In the genomic region with DNA sequence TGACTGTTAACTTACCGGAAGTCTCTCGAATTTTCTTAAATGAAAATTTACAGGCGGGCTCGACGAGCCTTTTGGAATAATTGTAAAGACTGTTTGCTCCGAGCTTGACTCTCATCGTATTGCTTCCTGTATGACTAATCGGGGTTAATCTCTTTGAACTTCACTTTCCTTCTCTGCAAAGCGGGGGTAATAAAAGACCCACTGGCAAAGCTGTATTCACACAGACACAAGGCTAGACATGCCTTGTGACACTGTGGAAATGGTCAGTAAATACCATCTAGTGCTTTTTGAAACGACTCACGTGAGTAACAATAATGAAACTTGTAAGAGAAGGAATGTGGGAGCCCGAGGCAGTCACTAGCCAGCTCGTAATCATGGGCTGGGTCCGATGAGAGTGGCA, we compare ENCODE assay signal across 23 mouse cellular contexts. TPM values are rescaled to one million over a fixed set of nuclear protein-coding genes. Genes with fewer than 3 reads are reported as not detected.
DNase-seq lines count a peak whose midpoint lies in the region; ATAC-seq and TF ChIP-seq lines count a peak whose summit lies in the region.
"Had no signal": no experiment of that assay in that cellular context is flagged by ENCODE, and none has a peak within 500 bp of the region (broad histone marks: within the 10 kb centered on the region; RNA-seq: fewer than 3 reads in every experiment).

No protein-coding gene starts in this region.

- DNase-seq in kidney, postnatal 0 days (ENCODE audit: low spot score): peak; percentile 35
- peak; percentile 30 for DNase-seq in embryonic facial prominence, embryonic 11.5 days (ENCODE audit: low spot score)
- no peak for DNase-seq in forebrain, embryonic 10.5 days (ENCODE audit: extremely low spot score, low spot score)
- DNase-seq in layer of hippocampus, postnatal 25 days (ENCODE audit: extremely low spot score in 1 of 2, low spot score in 1 of 2): no peak
- DNase-seq in liver: no peak
- DNase-seq: B cell, adult 2 months; cerebellum, adult 11-12 months; cerebellum, postnatal 10 days; gastrocnemius, postnatal 10 days; heart, adult 11 months; heart, postnatal 14 days; kidney, postnatal 4 days; liver, embryonic 13.5 days; lung, adult 2 months; lung, postnatal 14 days; right cerebral cortex, adult 18-20 months had no signal

- no peak for ATAC-seq in kidney, postnatal 0 days (replicated peaks; ENCODE audit: low FRiP score, low read depth)
- no peak for ATAC-seq in kidney, embryonic 15.5 days (replicated peaks; ENCODE audit: low FRiP score)
- no peak for ATAC-seq in embryonic facial prominence, embryonic 11.5 days (replicated peaks; ENCODE audit: insufficient number of reproducible peaks, low FRiP score, low TSS enrichment, low read depth)
- ATAC-seq in intestine, postnatal 0 days: peak; percentile 75
- ATAC-seq: activated CD4-positive, CD25-positive, alpha-beta regulatory T cell, adult 4 months; midbrain, embryonic 13.5 days had no signal

- no peaks in the 10 kb centered on the region for H3K4me1 ChIP-seq in kidney, postnatal 0 days (replicated peaks; ENCODE audit: insufficient read depth, low read length)
- H3K4me1 ChIP-seq in kidney, embryonic 15.5 days: no peaks in the 10 kb centered on the region
- H3K4me1 ChIP-seq in embryonic facial prominence, embryonic 11.5 days (ENCODE audit: control insufficient read depth, insufficient read depth, low read length): no peaks in the 10 kb centered on the region
- no peaks in the 10 kb centered on the region; the same call in 1 of the 2 replicates for H3K4me1 ChIP-seq in intestine, postnatal 0 days (replicated peaks; ENCODE audit: control insufficient read depth, insufficient read depth, low read length)
- peaks cover 8% of the 10 kb centered on the region; the same call in 1 of the 2 replicates for H3K4me1 ChIP-seq in forebrain, embryonic 10.5 days
- H3K4me1 ChIP-seq: limb, embryonic 13.5 days; liver, embryonic 13.5 days had no signal

- H3K79me2 ChIP-seq in C2C12 (ENCODE audit: control insufficient read depth, insufficient read depth): peaks cover 9% of the 10 kb centered on the region

- H3K27me3 ChIP-seq in kidney, postnatal 0 days (ENCODE audit: insufficient read depth, low read length): no peaks in the 10 kb centered on the region
- no peaks in the 10 kb centered on the region for H3K27me3 ChIP-seq in kidney, embryonic 15.5 days
- no peaks in the 10 kb centered on the region for H3K27me3 ChIP-seq in C2C12 (ENCODE audit: control insufficient read depth, insufficient read depth, insufficient read length)
- H3K27me3 ChIP-seq in embryonic facial prominence, embryonic 11.5 days (ENCODE audit: control insufficient read depth, insufficient read depth, low read length): no peaks in the 10 kb centered on the region
- H3K27me3 ChIP-seq in intestine, postnatal 0 days (replicated peaks; ENCODE audit: control insufficient read depth, insufficient read depth, low read length): no peaks in the 10 kb centered on the region
- no peaks in the 10 kb centered on the region for H3K27me3 ChIP-seq in forebrain, embryonic 10.5 days (ENCODE audit: poor library complexity, severe bottlenecking)
- H3K27me3 ChIP-seq: heart, embryonic 13.5 days; limb, embryonic 13.5 days; liver, embryonic 13.5 days; midbrain, embryonic 13.5 days had no signal

- H3K36me3 ChIP-seq in kidney, postnatal 0 days (ENCODE audit: insufficient read depth, low read length): no peaks in the 10 kb centered on the region
- no peaks in the 10 kb centered on the region for H3K36me3 ChIP-seq in kidney, embryonic 15.5 days
- H3K36me3 ChIP-seq in C2C12 (ENCODE audit: control insufficient read depth, insufficient read depth): no peaks in the 10 kb centered on the region
- H3K36me3 ChIP-seq in embryonic facial prominence, embryonic 11.5 days (replicated peaks; ENCODE audit: control insufficient read depth, insufficient read depth, low read depth, low read length): no peaks in the 10 kb centered on the region
- 0 out of 2 replicates have a peak, but pooled peaks cover 5% of the 10 kb centered on the region for H3K36me3 ChIP-seq in intestine, postnatal 0 days (ENCODE audit: control insufficient read depth, insufficient read depth)
- H3K36me3 ChIP-seq in forebrain, embryonic 10.5 days (replicated peaks): peaks cover 13% of the 10 kb centered on the region
- H3K36me3 ChIP-seq: liver, embryonic 13.5 days had no signal

- no peak overlapping the region for H3K9ac ChIP-seq in kidney, postnatal 0 days (ENCODE audit: low read depth, low read length)
- no peak overlapping the region for H3K9ac ChIP-seq in kidney, embryonic 15.5 days
- no peak overlapping the region for H3K9ac ChIP-seq in embryonic facial prominence, embryonic 11.5 days (replicated peaks; ENCODE audit: low read length)
- H3K9ac ChIP-seq in intestine, postnatal 0 days (ENCODE audit: low read depth, low read length): no peak overlapping the region
- H3K9ac ChIP-seq: heart, embryonic 13.5 days; limb, embryonic 13.5 days; liver, embryonic 13.5 days; midbrain, embryonic 13.5 days had no signal

- H3K79me3 ChIP-seq in C2C12 (ENCODE audit: low read depth): no peaks in the 10 kb centered on the region

- no peaks in the 10 kb centered on the region for H3K9me3 ChIP-seq in kidney, postnatal 0 days (replicated peaks; ENCODE audit: low read length)
- no peaks in the 10 kb centered on the region for H3K9me3 ChIP-seq in kidney, embryonic 15.5 days (replicated peaks)
- H3K9me3 ChIP-seq in embryonic facial prominence, embryonic 11.5 days (replicated peaks; ENCODE audit: control insufficient read depth, low read length): no peaks in the 10 kb centered on the region
- H3K9me3 ChIP-seq in intestine, postnatal 0 days (ENCODE audit: control insufficient read depth): no peaks in the 10 kb centered on the region
- H3K9me3 ChIP-seq in forebrain, embryonic 10.5 days: no peaks in the 10 kb centered on the region
- H3K9me3 ChIP-seq: heart, embryonic 13.5 days; limb, embryonic 13.5 days; liver, embryonic 13.5 days; midbrain, embryonic 13.5 days had no signal

- TF ChIP-seq CTCF in kidney, postnatal 0 days (IDR thresholded peaks at IDR 0.05; ENCODE audit: low read depth): no peak
- TF ChIP-seq CTCF in C2C12 (IDR thresholded peaks at IDR 0.05; ENCODE audit: control insufficient read depth, insufficient read depth, insufficient read length): no peak
- TF ChIP-seq CTCF in intestine, postnatal 0 days (IDR thresholded peaks at IDR 0.05; ENCODE audit: low read depth): no peak

- WGBS in kidney, postnatal 0 days: 50% methylated on average over 14 of the region's 14 CpGs
- WGBS in kidney, embryonic 15.5 days: 61% methylated on average over 14 of the region's 14 CpGs
- 51% methylated on average over 14 of the region's 14 CpGs for WGBS in embryonic facial prominence, embryonic 11.5 days
- 25% methylated on average over 14 of the region's 14 CpGs for WGBS in intestine, postnatal 0 days
- WGBS in forebrain, embryonic 10.5 days: 81% methylated on average over 14 of the region's 14 CpGs

- H3K4me3 ChIP-seq in kidney, postnatal 0 days (replicated peaks; ENCODE audit: low read depth, low read length): no peak overlapping the region
- no peak overlapping the region for H3K4me3 ChIP-seq in kidney, embryonic 15.5 days (replicated peaks)
- peak overlapping the region; percentile 3 for H3K4me3 ChIP-seq in C2C12 (ENCODE audit: insufficient read depth, poor library complexity, severe bottlenecking)
- no peak overlapping the region for H3K4me3 ChIP-seq in embryonic facial prominence, embryonic 11.5 days (ENCODE audit: low read depth, low read length)
- no peak overlapping the region for H3K4me3 ChIP-seq in intestine, postnatal 0 days (ENCODE audit: low read depth, low read length)
- no peak overlapping the region for H3K4me3 ChIP-seq in forebrain, embryonic 10.5 days
- H3K4me3 ChIP-seq: heart, embryonic 13.5 days; limb, embryonic 13.5 days; liver, embryonic 13.5 days; midbrain, embryonic 13.5 days had no signal

- H3K4me2 ChIP-seq in kidney, postnatal 0 days (ENCODE audit: low read length): no peak overlapping the region
- H3K4me2 ChIP-seq in kidney, embryonic 15.5 days: no peak overlapping the region
- no peak overlapping the region for H3K4me2 ChIP-seq in embryonic facial prominence, embryonic 11.5 days (ENCODE audit: low read depth, low read length)
- peak overlapping the region; percentile 4; the same call in 1 of the 2 replicates for H3K4me2 ChIP-seq in intestine, postnatal 0 days (replicated peaks; ENCODE audit: low read depth)
- H3K4me2 ChIP-seq: heart, embryonic 13.5 days; limb, embryonic 13.5 days; liver, embryonic 13.5 days; midbrain, embryonic 13.5 days had no signal

- H3ac ChIP-seq in C2C12 (ENCODE audit: control insufficient read depth, insufficient read length, low read depth): peak overlapping the region; percentile 59

- no peak overlapping the region; the same call in 1 of the 2 replicates for H3K27ac ChIP-seq in kidney, postnatal 0 days
- H3K27ac ChIP-seq in kidney, embryonic 15.5 days: no peak overlapping the region
- no peak overlapping the region for H3K27ac ChIP-seq in embryonic facial prominence, embryonic 11.5 days (replicated peaks; ENCODE audit: low read depth, low read length)
- H3K27ac ChIP-seq in intestine, postnatal 0 days (ENCODE audit: low read depth, low read length): 0 out of 2 replicates have a peak overlapping the region, but pooled peaks have one; percentile 5
- H3K27ac ChIP-seq in forebrain, embryonic 10.5 days: no peak overlapping the region
- H3K27ac ChIP-seq: heart, embryonic 13.5 days; limb, embryonic 13.5 days; liver, embryonic 13.5 days; midbrain, embryonic 13.5 days had no signal

TF ChIP-seq in C2C12, 6 proteins besides CTCF, POLR2A, EP300 and RAD21:
- TF ChIP-seq MAX (IDR thresholded peaks at IDR 0.05) (peak; percentile 27), MYOG (IDR thresholded peaks at IDR 0.05; ENCODE audit: control insufficient read depth, extremely low read depth, insufficient read length) (no peak), USF1 (IDR thresholded peaks at IDR 0.05; ENCODE audit: low read depth) (peak; percentile 48), CEBPB (IDR thresholded peaks at IDR 0.05; ENCODE audit: low read depth) (no peak), MYOD1 (IDR thresholded peaks at IDR 0.05; ENCODE audit: control insufficient read depth, insufficient read length, low read depth) (no peak), FOSL1 (IDR thresholded peaks at IDR 0.05; ENCODE audit: insufficient read depth, low read length, poor library complexity, severe bottlenecking) (no peak)

RNA-seq across cellular contexts. Expression of a gene that starts 35.0 kb away (rescaled TPM):
- 3.1 and 3.7 TPM in 2 replicates for polyA plus RNA-seq in kidney, postnatal 0 days (2015; fragmentation: Nextera tagmentation; extraction: Ambion mirVana)
- 3.9 and 5.4 TPM in 2 replicates for polyA plus RNA-seq in kidney, embryonic 15.5 days (2015; fragmentation: Nextera tagmentation; extraction: Ambion mirVana)
- polyA plus RNA-seq in C2C12 (2012; fragmentation: generic; extraction: Trizol): 2.9 TPM
- 4.6 and 4.8 TPM in 2 replicates for polyA plus RNA-seq in embryonic facial prominence, embryonic 11.5 days (2014; fragmentation: Nextera tagmentation; extraction: Ambion mirVana)
- 9.0 and 9.1 TPM in 2 replicates for polyA plus RNA-seq in intestine, postnatal 0 days (2015; fragmentation: Nextera tagmentation; extraction: Ambion mirVana)
- 3.0 and 3.7 TPM in 2 replicates for polyA plus RNA-seq in forebrain, embryonic 10.5 days (2016; fragmentation: Nextera tagmentation; extraction: Ambion mirVana)
- total RNA-seq in layer of hippocampus, postnatal 25 days (2021): 1 to 10 TPM; 7.8 to 9.7 TPM

Comparison
In these comparisons a context has a peak if more than half of its experiments do, and no peak if none do; other contexts are left out.
1. DNase-seq: peak in kidney, postnatal 0 days (single experiment) and embryonic facial prominence, embryonic 11.5 days (single experiment); none in forebrain, embryonic 10.5 days (single experiment), layer of hippocampus, postnatal 25 days (0 of 2) and liver (single experiment).